ENCODE assay signal across 16 mouse cellular contexts in the genomic region with DNA sequence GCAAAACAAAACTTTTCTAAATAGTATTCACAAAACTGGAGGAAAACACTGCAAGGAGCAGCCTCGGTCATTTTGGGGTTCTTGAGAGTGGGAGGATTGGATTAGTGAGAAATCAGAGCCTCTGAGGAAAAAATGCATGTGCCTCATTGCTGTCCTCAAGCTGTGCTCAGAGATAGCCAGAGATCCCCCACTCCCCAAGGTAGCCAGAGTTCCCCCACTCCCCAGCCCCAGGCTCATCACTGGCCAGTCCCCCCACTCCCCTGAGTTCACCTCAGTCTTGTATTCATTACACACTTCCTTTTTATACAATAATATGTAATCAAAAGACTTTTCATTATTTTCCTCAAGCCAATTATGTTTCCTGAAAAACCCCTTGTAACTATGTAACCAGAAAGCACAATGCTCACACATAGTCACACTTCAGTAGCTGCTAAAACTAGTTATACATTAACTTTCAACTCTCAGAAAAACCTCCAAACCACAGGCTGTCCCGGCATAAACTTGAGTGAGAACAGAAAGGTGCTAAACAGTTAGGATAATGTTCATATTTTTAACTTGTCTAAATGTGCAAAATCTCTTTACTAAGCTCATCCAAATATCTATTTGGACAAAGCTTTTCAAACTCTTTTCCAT.
"Had no signal": no experiment of that assay in that cellular context is flagged by ENCODE, and none has a peak within 500 bp of the region (broad histone marks: within the 10 kb centered on the region; RNA-seq: fewer than 3 reads in every experiment).

No protein-coding gene starts in this region.

- H3K4me3 ChIP-seq: hindbrain, embryonic 12.5 days; layer of hippocampus, adult 2 months; limb, embryonic 10.5 days; liver, embryonic 15.5 days; megakaryocyte, embryonic 14.5 days had no signal

- H3K27ac ChIP-seq: hindbrain, embryonic 12.5 days; layer of hippocampus, adult 2 months; limb, embryonic 10.5 days; liver, embryonic 15.5 days; macrophage had no signal

- H3K9ac ChIP-seq: hindbrain, embryonic 12.5 days; liver, embryonic 15.5 days had no signal

- ATAC-seq: hindbrain, embryonic 16.5 days; inflammation-experienced regulatory T-cells, adult 6 months; midbrain, embryonic 16.5 days had no signal

- H3K4me2 ChIP-seq: hindbrain, embryonic 12.5 days; liver, embryonic 11.5 days; liver, embryonic 15.5 days; midbrain, embryonic 11.5 days had no signal

- H3K27me3 ChIP-seq: hindbrain, embryonic 12.5 days; liver, embryonic 15.5 days; megakaryocyte, embryonic 14.5 days had no signal

- H3K4me1 ChIP-seq: hindbrain, embryonic 12.5 days; limb, embryonic 10.5 days; liver, embryonic 15.5 days; megakaryocyte, embryonic 14.5 days had no signal

- DNase-seq: lung, adult 2 months; lung, postnatal 14 days; right cerebral cortex, postnatal 14 days; thymus, adult 18-20 months; thymus, postnatal 14 days had no signal

- H3K36me3 ChIP-seq: hindbrain, embryonic 12.5 days; limb, embryonic 10.5 days; liver, embryonic 15.5 days had no signal

- H3K9me3 ChIP-seq: liver, embryonic 15.5 days had no signal
